Comparison of ENCODE assay signal across 8 mouse cellular contexts in genomic region chr6:149565720-149566498, GRCm38 (mm10).
DNase-seq lines count a peak whose midpoint lies in the region; ATAC-seq and TF ChIP-seq lines count a peak whose summit lies in the region.

No protein-coding gene starts in this region.

- peak; percentile 98 for ATAC-seq in cerebellum, adult (ENCODE audit: insufficient number of reproducible peaks, low FRiP score, low TSS enrichment)
- ATAC-seq in forebrain, embryonic 11.5 days (replicated peaks; ENCODE audit: low FRiP score): peak; percentile 99
- ATAC-seq in neutrophil, adult 5-6 weeks (ENCODE audit: extremely low read depth, insufficient number of reproducible peaks, low FRiP score, poor library complexity, severe bottlenecking): peak; percentile 91

- H3K4me3 ChIP-seq in ES-Bruce4 (ENCODE audit: low read depth, low read length): peak overlapping the region; percentile 63
- H3K4me3 ChIP-seq in forebrain, embryonic 11.5 days (ENCODE audit: low read depth, low read length): peak overlapping the region; percentile 51
- H3K4me3 ChIP-seq in hindbrain, embryonic 10.5 days: peak overlapping the region; percentile 72
- peak overlapping the region; percentile 68 for H3K4me3 ChIP-seq in lung, adult 2 months (replicated peaks; ENCODE audit: extremely low read depth, low read depth, low read length)
- H3K4me3 ChIP-seq in thymus, adult 2 months (ENCODE audit: control insufficient read depth, insufficient read depth, low read length): peak overlapping the region; percentile 28

- no peak for TF ChIP-seq CTCF in ES-Bruce4 (IDR thresholded peaks at IDR 0.05; ENCODE audit: low read depth, low read length)
- no peak for TF ChIP-seq CTCF in lung, adult 2 months (IDR thresholded peaks at IDR 0.05; ENCODE audit: insufficient read depth, low read length)
- no peak for TF ChIP-seq CTCF in thymus, adult 2 months (IDR thresholded peaks at IDR 0.05; ENCODE audit: borderline replicate concordance, control insufficient read depth, extremely low read depth, insufficient read depth, low read length, poor library complexity)

- no peaks in the 10 kb centered on the region for H3K27me3 ChIP-seq in ES-Bruce4 (ENCODE audit: control insufficient read depth, insufficient read depth, low read length, poor library complexity, severe bottlenecking)
- no peaks in the 10 kb centered on the region for H3K27me3 ChIP-seq in forebrain, embryonic 11.5 days (ENCODE audit: control insufficient read depth, insufficient read depth, low read length)
- no peaks in the 10 kb centered on the region for H3K27me3 ChIP-seq in hindbrain, embryonic 10.5 days (ENCODE audit: insufficient read depth, poor library complexity, severe bottlenecking)
- no peaks in the 10 kb centered on the region for H3K27me3 ChIP-seq in thymus, adult 2 months (ENCODE audit: control insufficient read depth, insufficient read depth, low read length)

- 2% methylated on average over 19 of the region's 19 CpGs for WGBS in forebrain, embryonic 11.5 days
- WGBS in hindbrain, embryonic 10.5 days: 3% methylated on average over 19 of the region's 19 CpGs
- 3% methylated on average over 19 of the region's 19 CpGs for WGBS in lung, adult 2 months
- 4% methylated on average over 19 of the region's 19 CpGs for WGBS in thymus, adult 2 months

- H3K4me1 ChIP-seq in ES-Bruce4 (ENCODE audit: control insufficient read depth, insufficient read depth, low read length): no peaks in the 10 kb centered on the region
- H3K4me1 ChIP-seq in forebrain, embryonic 11.5 days (replicated peaks; ENCODE audit: control insufficient read depth, insufficient read depth, low read length): no peaks in the 10 kb centered on the region; the same call in 1 of the 2 replicates
- H3K4me1 ChIP-seq in hindbrain, embryonic 10.5 days (replicated peaks): peaks cover 10% of the 10 kb centered on the region
- 0 out of 2 replicates have a peak, but pooled peaks cover 2% of the 10 kb centered on the region for H3K4me1 ChIP-seq in lung, adult 2 months (ENCODE audit: control insufficient read depth, insufficient read depth, low read length)
- peaks cover 4% of the 10 kb centered on the region; the same call in 1 of the 2 replicates for H3K4me1 ChIP-seq in thymus, adult 2 months (replicated peaks; ENCODE audit: control insufficient read depth, insufficient read depth, low read length)

- DNase-seq in forebrain, embryonic 11.5 days (ENCODE audit: low spot score): peak; percentile 79
- peak; percentile 77 for DNase-seq in hindbrain, embryonic 10.5 days (ENCODE audit: low spot score)
- peak; percentile 65 to 76 for DNase-seq in layer of hippocampus, adult 8-10 months (ENCODE audit: low spot score in 2 of 2)
- peak; percentile 65 for DNase-seq in lung, adult 2 months
- DNase-seq in thymus, adult 2 months: peak; percentile 35

- no peak for TF ChIP-seq EP300 in ES-Bruce4 (IDR thresholded peaks at IDR 0.05; ENCODE audit: insufficient read depth, low read depth, low read length)

- no peak for TF ChIP-seq POLR2A in ES-Bruce4 (IDR thresholded peaks at IDR 0.05; ENCODE audit: insufficient read depth, low read length)
- TF ChIP-seq POLR2A in lung, adult 2 months (IDR thresholded peaks at IDR 0.05; ENCODE audit: borderline replicate concordance, extremely low read depth, low read depth, low read length): no peak
- no peak for TF ChIP-seq POLR2A in thymus, adult 2 months (IDR thresholded peaks at IDR 0.05; ENCODE audit: control insufficient read depth, extremely low read depth, insufficient read depth, low read length, poor library complexity)

- H3K27ac ChIP-seq in ES-Bruce4 (ENCODE audit: insufficient read depth, low read length): peak overlapping the region; percentile 40; the same call in 1 of the 2 replicates
- no peak overlapping the region for H3K27ac ChIP-seq in forebrain, embryonic 11.5 days (ENCODE audit: low read depth, low read length)
- peak overlapping the region; percentile 78 for H3K27ac ChIP-seq in hindbrain, embryonic 10.5 days
- no peak overlapping the region for H3K27ac ChIP-seq in thymus, adult 2 months (ENCODE audit: control insufficient read depth, insufficient read depth, low read length)

- H3K36me3 ChIP-seq in ES-Bruce4 (ENCODE audit: control insufficient read depth, insufficient read depth, low read length, poor library complexity, severe bottlenecking): no peaks in the 10 kb centered on the region
- H3K36me3 ChIP-seq in forebrain, embryonic 11.5 days (ENCODE audit: control insufficient read depth, insufficient read depth, low read length): no peaks in the 10 kb centered on the region
- H3K36me3 ChIP-seq in hindbrain, embryonic 10.5 days: no peaks in the 10 kb centered on the region
- no peaks in the 10 kb centered on the region for H3K36me3 ChIP-seq in thymus, adult 2 months (ENCODE audit: control insufficient read depth, insufficient read depth, low read length)

- peak overlapping the region; percentile 3 for H3K9ac ChIP-seq in ES-Bruce4 (ENCODE audit: low read depth, poor library complexity, severe bottlenecking)
- peak overlapping the region; percentile 61 for H3K9ac ChIP-seq in forebrain, embryonic 11.5 days (ENCODE audit: low read length)

- H3K9me3 ChIP-seq in ES-Bruce4 (replicated peaks; ENCODE audit: control insufficient read depth, insufficient read depth, low read length, poor library complexity, severe bottlenecking): no peaks in the 10 kb centered on the region
- H3K9me3 ChIP-seq in forebrain, embryonic 11.5 days (ENCODE audit: control insufficient read depth, low read length): no peaks in the 10 kb centered on the region
- no peaks in the 10 kb centered on the region for H3K9me3 ChIP-seq in hindbrain, embryonic 10.5 days

- peak overlapping the region; percentile 73 for H3K4me2 ChIP-seq in forebrain, embryonic 11.5 days (ENCODE audit: low read depth, low read length, severe bottlenecking)

Comparison
In these comparisons a context has a peak if more than half of its experiments do, and no peak if none do; other contexts are left out.
1. H3K27ac ChIP-seq: peak in ES-Bruce4 (single experiment) and hindbrain, embryonic 10.5 days (single experiment); none in forebrain, embryonic 11.5 days (single experiment) and thymus, adult 2 months (single experiment).
2. Peak in every context shown above with its lines, with median percentiles within 50 percentile points of each other: H3K4me3 ChIP-seq, ATAC-seq and DNase-seq.